Mouse (Mus musculus) kidney, embryonic 14.5 days (tissue): ENCODE data around the gene Rcor1. TPM values are rescaled to one million over a fixed set of nuclear protein-coding genes. Genes with fewer than 3 reads are reported as not detected.

Source experiments
- ATAC-seq: fragments of 200-750 bp; cut with Nextera tagmentation; 2 replicates; pipeline ENCODE4 v1.8.0; 2017; ENCODE audit warnings: moderate number of reproducible peaks, mild to moderate bottlenecking, moderate TSS enrichment, moderate library complexity; ENCODE audit not compliant: low FRiP score, low TSS enrichment
- H3K27ac ChIP-seq: fragments of 300-500 bp; sonication (generic); 2 replicates; pipeline ENCODE4 v1.5.1; 2014; ENCODE audit warnings: low read depth, mild to moderate bottlenecking, low read length, moderate library complexity, mixed read lengths
- H3K27me3 ChIP-seq: fragments of 300-500 bp; sonication (generic); 2 replicates; pipeline ENCODE4 v1.6.1; 2014; ENCODE audit warnings: mild to moderate bottlenecking, low read length; ENCODE audit not compliant: control insufficient read depth, insufficient read depth
- H3K36me3 ChIP-seq: fragments of 300-500 bp; sonication (generic); 2 replicates; pipeline ENCODE4 v1.6.1; 2014; ENCODE audit warnings: low read length, mixed read lengths; ENCODE audit not compliant: control insufficient read depth, insufficient read depth
- H3K4me1 ChIP-seq: fragments of 300-500 bp; sonication (generic); 2 replicates; pipeline ENCODE4 v1.6.1; 2014; ENCODE audit warnings: low read length, mixed read lengths; ENCODE audit not compliant: control insufficient read depth, insufficient read depth
- H3K4me2 ChIP-seq: fragments of 300-500 bp; sonication (generic); replicated peaks from 2 replicates; pipeline ENCODE4 v1.6.1; 2014; ENCODE audit warnings: low read depth, mild to moderate bottlenecking, low read length
- H3K4me3 ChIP-seq: fragments of 300-500 bp; sonication (generic); 2 replicates; pipeline ENCODE4 v1.5.1; 2014; ENCODE audit warnings: mild to moderate bottlenecking, low read length
- H3K9ac ChIP-seq: fragments of 300-500 bp; sonication (generic); 2 replicates; pipeline ENCODE4 v1.6.1; 2014; ENCODE audit warnings: low read depth, mild to moderate bottlenecking, low read length, moderate library complexity
- H3K9me3 ChIP-seq: fragments of 300-500 bp; sonication (generic); 2 replicates; pipeline ENCODE4 v1.6.1; 2016; ENCODE audit warnings: low read length; ENCODE audit not compliant: control insufficient read depth
- WGBS: fragments of 180-500 bp; shearing (Covaris S2); extraction: QIAGEN DNeasy Blood & Tissue Kit; methylation state at CpG from one replicate; pipeline ENCODE4 v1.1.7; 2014; 5-methylcytosine and 5-hydroxymethylcytosine counted together
- polyA plus RNA-seq: library from polyadenylated mRNA; unstranded; fragments of >200 nt; fragmentation: Nextera tagmentation; extraction: Ambion mirVana; gene quantifications from 2 replicates; pipeline ENCODE4 v1.2.1, GENCODE M21; 2014

Rcor1 gene
- 15.9 and 17.4 TPM in 2 replicates for polyA plus RNA-seq

- Histone ChIP-seq H3K27me3 (no peaks in the 10 kb centered on the region), H3K36me3 (peaks cover 10% of the 10 kb centered on the region; the same call in 1 of the 2 replicates), H3K4me2 (peak within 1 kb of the TSS; percentile 92), H3K9me3 (no peaks in the 10 kb centered on the region), H3K9ac (peak within 1 kb of the TSS; percentile 98), H3K4me3 (peak within 1 kb of the TSS; percentile 98), H3K4me1 (peaks cover 28% of the 10 kb centered on the region), H3K27ac (peak within 1 kb of the TSS; percentile 100)
- peak; percentile 97 for ATAC-seq
- under 1% methylated on average over 62 of the region's 76 CpGs for WGBS
Observed at GRCm38 (mm10) chr12:111038976-111039612, at the start of gene Rcor1. Gene Rcor1 (plus strand): TSS chr12:111039351.

DNA sequence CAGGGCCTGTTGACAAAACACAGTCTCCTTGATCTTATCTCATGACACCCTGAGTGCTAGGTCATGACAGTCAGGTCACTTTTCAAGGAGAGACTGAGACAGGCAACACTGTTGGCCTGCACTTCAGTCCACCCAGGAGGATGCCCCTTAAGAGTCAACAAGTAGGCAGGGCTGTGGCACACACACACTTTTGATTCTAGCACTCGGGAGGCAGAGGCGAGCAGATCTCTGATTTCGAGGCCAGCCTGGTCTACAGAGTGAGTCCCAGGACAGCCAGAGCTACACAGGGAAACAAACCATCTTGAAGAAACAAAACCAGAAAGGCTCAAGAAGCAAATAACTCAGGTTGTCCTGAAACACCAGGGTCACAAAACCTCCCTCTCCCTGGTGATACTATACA, 49.7 kb upstream of the Rcor1 start:
- peaks cover 10% of the 10 kb centered on the region; the same call in 1 of the 2 replicates for H3K4me1 ChIP-seq
- no peak overlapping the region for H3K27ac ChIP-seq
- H3K27me3 ChIP-seq: no peaks in the 10 kb centered on the region
- no peak for ATAC-seq
- no peaks in the 10 kb centered on the region for H3K36me3 ChIP-seq
- no peak overlapping the region for H3K9ac ChIP-seq
- H3K4me2 ChIP-seq: no peak overlapping the region
- no peaks in the 10 kb centered on the region for H3K9me3 ChIP-seq
- H3K4me3 ChIP-seq: no peak overlapping the region
- WGBS: 81% methylated on average over 3 of the region's 3 CpGs

DNA sequence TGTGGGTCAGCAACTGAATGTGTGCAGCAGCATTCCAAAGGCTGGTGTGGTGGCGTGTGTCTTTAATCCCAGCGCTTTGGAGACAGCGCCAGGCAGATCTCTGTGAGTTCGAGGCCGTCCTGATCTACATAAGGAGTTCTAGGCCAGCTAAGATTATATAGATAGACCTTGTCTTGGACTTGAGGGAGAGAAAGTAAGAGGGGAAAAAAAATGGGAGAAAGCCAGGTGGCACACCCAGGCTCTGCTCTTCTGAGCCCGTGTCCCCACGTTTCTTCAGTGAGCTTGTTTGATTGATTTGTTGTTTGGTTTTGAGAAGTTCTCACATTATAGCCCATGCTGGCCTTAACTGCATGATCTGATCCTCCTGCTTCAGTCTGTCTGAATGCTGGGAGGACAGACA, 48.7 kb upstream of the Rcor1 start:
- H3K9me3 ChIP-seq: no peaks in the 10 kb centered on the region
- H3K4me2 ChIP-seq: no peak overlapping the region
- H3K4me3 ChIP-seq: no peak overlapping the region
- 86% methylated on average over 7 of the region's 7 CpGs for WGBS
- H3K9ac ChIP-seq: no peak overlapping the region
- no peaks in the 10 kb centered on the region for H3K27me3 ChIP-seq
- peaks cover 5% of the 10 kb centered on the region; the same call in 1 of the 2 replicates for H3K4me1 ChIP-seq
- no peak overlapping the region for H3K27ac ChIP-seq
- no peak for ATAC-seq
- H3K36me3 ChIP-seq: no peaks in the 10 kb centered on the region

GRCm38 (mm10) chr12:110991361-110992127, 47.6 kb upstream of the Rcor1 start:
- H3K4me1 ChIP-seq: peaks cover 5% of the 10 kb centered on the region; the same call in 1 of the 2 replicates
- peak overlapping the region; percentile 73; the same call in 1 of the 2 replicates for H3K27ac ChIP-seq
- no peaks in the 10 kb centered on the region for H3K36me3 ChIP-seq
- peak overlapping the region; percentile 46 for H3K9ac ChIP-seq
- peak; percentile 88 for ATAC-seq
- no peaks in the 10 kb centered on the region for H3K27me3 ChIP-seq
- WGBS: 6% methylated on average over 23 of the region's 23 CpGs
- no peaks in the 10 kb centered on the region for H3K9me3 ChIP-seq
- H3K4me2 ChIP-seq: peak overlapping the region; percentile 50
- peak overlapping the region; percentile 48 for H3K4me3 ChIP-seq

DNA sequence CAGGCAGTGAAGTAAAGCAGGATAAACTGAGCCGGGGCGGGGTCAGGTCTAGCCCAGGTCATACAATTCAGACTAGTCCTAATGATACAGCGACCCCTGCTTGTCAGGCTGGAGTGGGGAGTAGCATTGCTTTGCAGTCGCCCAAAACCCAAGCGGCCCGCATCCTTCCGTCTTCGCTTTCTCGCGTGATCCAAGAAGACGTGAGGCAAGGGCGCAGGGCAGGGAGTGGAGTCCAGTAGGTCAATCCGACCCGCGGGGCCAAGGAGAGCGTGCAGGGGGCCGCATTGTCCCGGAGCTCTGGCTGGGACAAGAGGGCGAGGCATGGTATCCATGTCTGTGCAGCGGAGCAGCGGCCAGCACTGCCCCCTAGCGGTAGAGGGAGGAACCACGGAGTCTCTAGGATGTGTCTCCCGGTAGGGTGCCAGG, 47.0 kb upstream of the Rcor1 start:
- Histone ChIP-seq H3K36me3 (no peaks in the 10 kb centered on the region), H3K4me1 (peaks cover 5% of the 10 kb centered on the region; the same call in 1 of the 2 replicates), H3K4me2 (peak overlapping the region; percentile 50), H3K9me3 (no peaks in the 10 kb centered on the region), H3K4me3 (peak overlapping the region; percentile 48), H3K27ac (peak overlapping the region; percentile 73; the same call in 1 of the 2 replicates), H3K9ac (peak overlapping the region; percentile 59), H3K27me3 (no peaks in the 10 kb centered on the region)
- peak; percentile 93 for ATAC-seq
- WGBS: under 1% methylated on average over 24 of the region's 24 CpGs

GRCm38 (mm10) chr12:110992771-110993170, 46.4 kb upstream of the Rcor1 start:
- H3K27ac ChIP-seq: 0 out of 2 replicates have a peak overlapping the region, but pooled peaks have one; percentile 48
- WGBS: 72% methylated on average over 12 of the region's 12 CpGs
- peaks cover 5% of the 10 kb centered on the region; the same call in 1 of the 2 replicates for H3K4me1 ChIP-seq
- H3K9ac ChIP-seq: peak overlapping the region; percentile 59; the same call in 1 of the 2 replicates
- no peaks in the 10 kb centered on the region for H3K36me3 ChIP-seq
- H3K4me3 ChIP-seq: peak overlapping the region; percentile 48; the same call in 1 of the 2 replicates
- no peaks in the 10 kb centered on the region for H3K27me3 ChIP-seq
- ATAC-seq: no peak
- H3K4me2 ChIP-seq: peak overlapping the region; percentile 50
- peaks cover 2% of the 10 kb centered on the region; the same call in 1 of the 2 replicates for H3K9me3 ChIP-seq

- Histone ChIP-seq H3K27ac (no peak overlapping the region), H3K9ac (no peak overlapping the region), H3K4me3 (no peak overlapping the region), H3K27me3 (no peaks in the 10 kb centered on the region), H3K4me1 (peaks cover 5% of the 10 kb centered on the region; the same call in 1 of the 2 replicates), H3K9me3 (peaks cover 5% of the 10 kb centered on the region; the same call in 1 of the 2 replicates), H3K4me2 (no peak overlapping the region), H3K36me3 (no peaks in the 10 kb centered on the region)
- WGBS: 92% methylated on average over 3 of the region's 3 CpGs
- ATAC-seq: no peak
Observed at GRCm38 (mm10) chr12:110993226-110993625, 45.9 kb upstream of the Rcor1 start.

DNA sequence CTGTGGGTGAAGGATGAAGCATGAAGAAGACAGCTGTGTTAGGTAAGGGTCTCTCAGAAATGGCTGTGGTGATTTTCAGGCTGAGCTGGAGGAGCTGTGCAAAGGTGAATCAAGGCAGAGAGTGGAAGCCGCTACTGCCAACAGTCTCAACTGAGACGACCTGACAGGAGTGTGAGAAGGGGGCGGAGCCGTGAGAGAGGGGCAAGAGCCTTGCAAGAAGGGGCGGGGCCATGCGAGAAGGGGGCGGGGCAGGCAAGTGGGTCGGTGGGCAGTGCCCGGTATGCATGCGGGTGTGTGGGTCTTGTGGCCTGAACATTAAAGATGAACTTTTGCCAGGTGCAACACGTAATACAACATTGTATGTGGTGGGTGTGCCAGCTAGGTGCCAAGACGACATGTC, 44.5 kb upstream of the Rcor1 start:
- Histone ChIP-seq H3K4me1 (peaks cover 5% of the 10 kb centered on the region; the same call in 1 of the 2 replicates), H3K27ac (no peak overlapping the region), H3K27me3 (no peaks in the 10 kb centered on the region), H3K4me3 (no peak overlapping the region), H3K36me3 (no peaks in the 10 kb centered on the region), H3K4me2 (no peak overlapping the region), H3K9me3 (peaks cover 8% of the 10 kb centered on the region; the same call in 1 of the 2 replicates), H3K9ac (no peak overlapping the region)
- 36% methylated on average over 12 of the region's 12 CpGs for WGBS
- no peak for ATAC-seq
